In genomic region chr3:52100926-52101325, GRCm38 (mm10) we compare ENCODE assay signal across 9 mouse cellular contexts. TPM values are rescaled to one million over a fixed set of nuclear protein-coding genes. Genes with fewer than 3 reads are reported as not detected.
A peak's percentile ranks its signal among the peaks of the same experiment; 100 is the strongest.
DNase-seq lines count a peak whose midpoint lies in the region; ATAC-seq lines count a peak whose summit lies in the region.
"Had no signal": no experiment of that assay in that cellular context is flagged by ENCODE, and none has a peak within 500 bp of the region (broad histone marks: within the 10 kb centered on the region; RNA-seq: fewer than 3 reads in every experiment).

No protein-coding gene starts in this region.

- H3K4me3 ChIP-seq in lung, embryonic 16.5 days (ENCODE audit: low read length): peak overlapping the region; percentile 89
- peak overlapping the region; percentile 77 for H3K4me3 ChIP-seq in limb, embryonic 12.5 days (replicated peaks)
- peak overlapping the region; percentile 87; the same call in 1 of the 2 replicates for H3K4me3 ChIP-seq in stomach, embryonic 14.5 days (ENCODE audit: low read depth, low read length)

- H3K9me3 ChIP-seq in lung, embryonic 16.5 days (ENCODE audit: control insufficient read depth, low read length): 0 out of 2 replicates have a peak, but pooled peaks cover 2% of the 10 kb centered on the region
- H3K9me3 ChIP-seq in limb, embryonic 12.5 days: no peaks in the 10 kb centered on the region
- H3K9me3 ChIP-seq in stomach, embryonic 14.5 days (ENCODE audit: control insufficient read depth, low read depth, low read length): no peaks in the 10 kb centered on the region

- H3K27ac ChIP-seq in lung, embryonic 16.5 days (ENCODE audit: low read length): peak overlapping the region; percentile 100
- no peak overlapping the region for H3K27ac ChIP-seq in limb, embryonic 12.5 days
- H3K27ac ChIP-seq in stomach, embryonic 14.5 days (ENCODE audit: low read length): no peak overlapping the region

- DNase-seq in cerebellum, adult 9-10 months: peak; percentile 39
- DNase-seq in cerebellum, postnatal 25 days: no peak
- no peak for DNase-seq in lung, postnatal 4 days
- no peak for DNase-seq in cerebellum, postnatal 14 days
- DNase-seq: lung, postnatal 10 days had no signal

- no peak for ATAC-seq in lung, embryonic 16.5 days (ENCODE audit: low read depth)
- no peak for ATAC-seq in limb, embryonic 12.5 days (ENCODE audit: insufficient number of reproducible peaks, insufficient read depth, low FRiP score, low TSS enrichment, low read depth)
- no peak for ATAC-seq in stomach, embryonic 14.5 days (ENCODE audit: insufficient number of reproducible peaks, insufficient read depth, low FRiP score, low read depth)
- no peak for ATAC-seq in erythroid progenitor cell, adult 5-6 weeks (replicated peaks; ENCODE audit: low FRiP score, poor library complexity, severe bottlenecking)

- peaks cover 14% of the 10 kb centered on the region for H3K4me1 ChIP-seq in lung, embryonic 16.5 days (replicated peaks; ENCODE audit: control insufficient read depth, insufficient read depth, low read length)
- peaks cover 24% of the 10 kb centered on the region for H3K4me1 ChIP-seq in limb, embryonic 12.5 days (replicated peaks)
- peaks cover 12% of the 10 kb centered on the region for H3K4me1 ChIP-seq in stomach, embryonic 14.5 days (ENCODE audit: control insufficient read depth, insufficient read depth, low read length)

- H3K9ac ChIP-seq in lung, embryonic 16.5 days (ENCODE audit: low read length): peak overlapping the region; percentile 74
- H3K9ac ChIP-seq in limb, embryonic 12.5 days (replicated peaks): no peak overlapping the region
- no peak overlapping the region for H3K9ac ChIP-seq in stomach, embryonic 14.5 days (replicated peaks; ENCODE audit: low read depth, low read length)

- H3K36me3 ChIP-seq in lung, embryonic 16.5 days (ENCODE audit: control insufficient read depth, insufficient read depth, low read length): 0 out of 2 replicates have a peak, but pooled peaks cover 2% of the 10 kb centered on the region
- no peaks in the 10 kb centered on the region for H3K36me3 ChIP-seq in limb, embryonic 12.5 days
- H3K36me3 ChIP-seq in stomach, embryonic 14.5 days (ENCODE audit: control insufficient read depth, insufficient read depth, low read length): no peaks in the 10 kb centered on the region

- no peaks in the 10 kb centered on the region for H3K27me3 ChIP-seq in lung, embryonic 16.5 days (ENCODE audit: control insufficient read depth, insufficient read depth, low read depth, low read length)
- no peaks in the 10 kb centered on the region for H3K27me3 ChIP-seq in limb, embryonic 12.5 days
- H3K27me3 ChIP-seq in stomach, embryonic 14.5 days (ENCODE audit: control insufficient read depth, insufficient read depth, low read length): no peaks in the 10 kb centered on the region

- WGBS in lung, embryonic 16.5 days: 37% methylated on average over 9 of the region's 9 CpGs
- 50% methylated on average over 9 of the region's 9 CpGs for WGBS in limb, embryonic 12.5 days
- 39% methylated on average over 9 of the region's 9 CpGs for WGBS in stomach, embryonic 14.5 days

- peak overlapping the region; percentile 65 for H3K4me2 ChIP-seq in lung, embryonic 16.5 days (ENCODE audit: low read depth, low read length)
- peak overlapping the region; percentile 92 for H3K4me2 ChIP-seq in limb, embryonic 12.5 days
- peak overlapping the region; percentile 56 for H3K4me2 ChIP-seq in stomach, embryonic 14.5 days (replicated peaks; ENCODE audit: low read depth, low read length)

RNA-seq across cellular contexts. Expression of gene Maml3, which starts 4.0 kb away (rescaled TPM):
- polyA plus RNA-seq in lung, embryonic 16.5 days (2015; fragmentation: Nextera tagmentation; extraction: Ambion mirVana): 8.5 and 9.6 TPM in 2 replicates
- 5.1 and 5.4 TPM in 2 replicates for polyA plus RNA-seq in limb, embryonic 12.5 days (2016; fragmentation: Nextera tagmentation; extraction: Ambion mirVana)
- 8.6 and 9.3 TPM in 2 replicates for polyA plus RNA-seq in stomach, embryonic 14.5 days (2014; fragmentation: Nextera tagmentation; extraction: Ambion mirVana)
- total RNA-seq in erythroid progenitor cell, adult 5-6 weeks (2015; ENCODE audit: low replicate concordance): 0.84 and 2.2 TPM in 2 replicates
- total RNA-seq in erythroid progenitor cell, adult 5-6 weeks (2017; ENCODE audit: low replicate concordance): 0.15 and 1.0 TPM in 2 replicates
